Mouse (Mus musculus) kidney, embryonic 14.5 days (tissue): ENCODE results near the gene Pou2f2. TPM values are rescaled to one million over a fixed set of nuclear protein-coding genes. Genes with fewer than 3 reads are reported as not detected.

Experiments used
- ATAC-seq: fragments of 200-750 bp; cut with Nextera tagmentation; 2 replicates; pipeline ENCODE4 v1.8.0; 2017; ENCODE audit warnings: moderate number of reproducible peaks, mild to moderate bottlenecking, moderate TSS enrichment, moderate library complexity; ENCODE audit not compliant: low FRiP score, low TSS enrichment
- H3K27ac ChIP-seq: fragments of 300-500 bp; sonication (generic); 2 replicates; pipeline ENCODE4 v1.5.1; 2014; ENCODE audit warnings: low read depth, mild to moderate bottlenecking, low read length, moderate library complexity, mixed read lengths
- H3K27me3 ChIP-seq: fragments of 300-500 bp; sonication (generic); 2 replicates; pipeline ENCODE4 v1.6.1; 2014; ENCODE audit warnings: mild to moderate bottlenecking, low read length; ENCODE audit not compliant: control insufficient read depth, insufficient read depth
- H3K36me3 ChIP-seq: fragments of 300-500 bp; sonication (generic); 2 replicates; pipeline ENCODE4 v1.6.1; 2014; ENCODE audit warnings: low read length, mixed read lengths; ENCODE audit not compliant: control insufficient read depth, insufficient read depth
- H3K4me1 ChIP-seq: fragments of 300-500 bp; sonication (generic); 2 replicates; pipeline ENCODE4 v1.6.1; 2014; ENCODE audit warnings: low read length, mixed read lengths; ENCODE audit not compliant: control insufficient read depth, insufficient read depth
- H3K4me2 ChIP-seq: fragments of 300-500 bp; sonication (generic); replicated peaks from 2 replicates; pipeline ENCODE4 v1.6.1; 2014; ENCODE audit warnings: low read depth, mild to moderate bottlenecking, low read length
- H3K4me3 ChIP-seq: fragments of 300-500 bp; sonication (generic); 2 replicates; pipeline ENCODE4 v1.5.1; 2014; ENCODE audit warnings: mild to moderate bottlenecking, low read length
- H3K9ac ChIP-seq: fragments of 300-500 bp; sonication (generic); 2 replicates; pipeline ENCODE4 v1.6.1; 2014; ENCODE audit warnings: low read depth, mild to moderate bottlenecking, low read length, moderate library complexity
- H3K9me3 ChIP-seq: fragments of 300-500 bp; sonication (generic); 2 replicates; pipeline ENCODE4 v1.6.1; 2016; ENCODE audit warnings: low read length; ENCODE audit not compliant: control insufficient read depth
- WGBS: fragments of 180-500 bp; shearing (Covaris S2); extraction: QIAGEN DNeasy Blood & Tissue Kit; methylation state at CpG from one replicate; pipeline ENCODE4 v1.1.7; 2014; 5-methylcytosine and 5-hydroxymethylcytosine counted together
- polyA plus RNA-seq: library from polyadenylated mRNA; unstranded; fragments of >200 nt; fragmentation: Nextera tagmentation; extraction: Ambion mirVana; gene quantifications from 2 replicates; pipeline ENCODE4 v1.2.1, GENCODE M21; 2014

The Pou2f2 gene
- polyA plus RNA-seq, 1 experiment from 2014 or later: 0.39 TPM

DNA sequence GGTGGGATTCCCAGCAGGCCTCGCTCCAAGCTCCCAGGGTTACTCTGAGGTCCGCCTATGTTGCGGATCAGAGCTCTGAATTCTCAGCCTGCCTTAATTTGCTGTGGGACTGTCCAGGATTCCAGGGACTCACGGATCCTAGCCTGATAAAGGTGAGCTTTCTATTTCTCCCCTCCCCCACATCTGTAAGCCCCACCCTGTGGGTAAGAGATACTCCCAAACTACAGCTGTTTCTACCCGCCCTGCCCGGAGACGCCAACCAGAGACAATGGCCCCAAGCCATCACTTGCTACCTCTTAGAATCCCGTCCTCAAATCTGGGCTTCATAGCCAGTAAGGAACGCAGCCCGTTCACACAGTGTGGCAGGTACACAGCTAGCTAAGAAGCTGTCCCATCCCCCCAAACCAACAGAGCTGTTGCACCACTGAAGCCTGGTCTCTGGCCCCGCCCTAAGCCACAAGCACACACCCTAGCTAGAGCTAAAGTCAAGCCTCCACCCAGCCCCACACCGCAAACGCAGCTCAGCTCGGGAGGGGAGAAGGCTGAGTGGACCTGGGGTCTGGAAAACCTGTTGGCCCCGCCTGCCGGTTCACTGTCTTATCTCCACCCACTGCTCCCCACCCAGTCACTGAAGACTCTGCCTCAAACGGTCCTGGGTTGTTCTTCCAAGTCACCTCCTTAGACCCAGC, 23.9 kb downstream of the Pou2f2 start:
- H3K4me2 ChIP-seq: 0 out of 2 replicates have a peak overlapping the region, but pooled peaks have one; percentile 1
- H3K9ac ChIP-seq: no peak overlapping the region
- 11% methylated on average over 17 of the region's 17 CpGs for WGBS
- peaks cover 34% of the 10 kb centered on the region for H3K4me1 ChIP-seq
- H3K4me3 ChIP-seq: no peak overlapping the region
- no peaks in the 10 kb centered on the region for H3K27me3 ChIP-seq
- no peak overlapping the region for H3K27ac ChIP-seq
- H3K36me3 ChIP-seq: no peaks in the 10 kb centered on the region
- no peaks in the 10 kb centered on the region for H3K9me3 ChIP-seq
- peak; percentile 37; the same call in 1 of the 2 replicates for ATAC-seq

DNA sequence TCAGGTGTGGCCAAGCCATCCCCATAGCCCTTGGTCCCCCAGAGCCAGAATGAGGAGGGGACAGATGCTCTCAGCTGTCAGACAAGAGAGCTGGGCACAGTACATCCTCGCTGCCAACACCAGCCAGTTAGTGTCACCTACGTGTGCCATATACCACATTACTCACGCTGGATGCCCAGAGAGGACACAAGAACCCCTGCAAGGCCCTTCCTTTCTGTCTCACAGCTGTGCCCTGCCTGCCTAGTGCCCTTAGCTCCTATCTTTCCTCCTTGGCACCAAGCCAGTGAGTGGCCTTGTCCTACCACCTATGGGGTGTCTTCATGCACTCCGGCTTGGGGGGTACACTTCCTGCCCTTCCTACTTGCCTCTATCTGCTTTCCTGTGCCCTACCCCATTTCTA, 24.9 kb downstream of the Pou2f2 start:
- no peak overlapping the region for H3K4me2 ChIP-seq
- H3K9ac ChIP-seq: no peak overlapping the region
- no peak overlapping the region for H3K27ac ChIP-seq
- no peaks in the 10 kb centered on the region for H3K9me3 ChIP-seq
- no peak overlapping the region for H3K4me3 ChIP-seq
- H3K36me3 ChIP-seq: no peaks in the 10 kb centered on the region
- no peaks in the 10 kb centered on the region for H3K27me3 ChIP-seq
- H3K4me1 ChIP-seq: peaks cover 37% of the 10 kb centered on the region
- 70% methylated on average over 4 of the region's 4 CpGs for WGBS
- ATAC-seq: no peak

DNA sequence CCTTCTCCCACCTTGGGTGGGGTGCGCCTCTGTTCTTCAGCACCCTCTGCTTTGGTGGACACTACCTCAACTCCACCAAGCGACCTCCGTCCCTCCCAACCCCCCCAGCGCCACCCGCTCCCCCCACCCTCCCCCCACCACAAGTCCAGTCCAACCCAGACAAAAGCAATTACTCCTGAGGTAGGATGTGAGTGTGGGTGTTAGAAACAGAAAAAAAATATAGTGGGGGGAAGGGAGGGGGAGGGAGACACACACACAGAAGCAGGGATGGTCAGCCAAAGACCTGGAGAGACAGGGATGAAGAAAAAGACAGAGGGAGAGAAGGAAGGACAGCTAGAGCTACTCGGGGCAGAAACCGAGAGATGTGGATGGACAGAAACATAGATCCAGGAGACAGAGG, 25.7 kb downstream of the Pou2f2 start:
- Histone ChIP-seq H3K9ac (no peak overlapping the region), H3K27ac (no peak overlapping the region), H3K4me3 (no peak overlapping the region), H3K36me3 (no peaks in the 10 kb centered on the region), H3K4me1 (peaks cover 37% of the 10 kb centered on the region), H3K9me3 (no peaks in the 10 kb centered on the region), H3K27me3 (no peaks in the 10 kb centered on the region), H3K4me2 (no peak overlapping the region)
- ATAC-seq: no peak
- 23% methylated on average over 7 of the region's 7 CpGs for WGBS

DNA sequence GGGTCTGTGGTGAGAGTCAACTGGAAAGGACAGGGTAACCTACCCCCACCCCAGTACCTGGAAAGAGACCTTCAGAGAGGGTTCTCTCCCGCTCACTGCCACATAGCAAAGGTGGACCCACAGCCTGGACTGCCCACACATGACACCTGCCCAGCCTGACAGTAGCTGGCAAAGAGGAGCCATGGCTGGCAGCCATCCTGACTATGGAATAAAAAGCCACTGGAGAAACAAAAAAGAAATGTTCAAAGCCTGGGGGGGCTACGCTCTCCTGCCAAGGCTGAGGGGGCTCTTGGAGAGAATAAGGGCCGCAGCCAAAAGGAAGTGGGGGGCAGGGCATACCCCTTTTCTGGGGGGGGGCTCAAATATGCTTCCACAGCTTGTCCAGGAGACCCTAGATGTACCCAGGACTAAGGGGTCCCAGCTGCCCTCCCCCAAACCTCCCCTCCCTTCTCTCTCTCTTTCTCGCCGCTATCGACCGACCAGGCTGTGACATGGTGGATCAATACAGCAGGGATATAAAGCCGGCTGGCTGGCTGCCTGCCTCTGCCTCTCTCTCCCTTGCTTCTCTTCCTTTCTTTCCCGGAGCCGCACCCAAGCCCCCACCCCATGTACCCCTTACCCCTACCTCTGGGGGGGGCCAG, 27.5 kb downstream of the Pou2f2 start:
- Histone ChIP-seq H3K4me2 (no peak overlapping the region), H3K27me3 (no peaks in the 10 kb centered on the region), H3K4me1 (peaks cover 37% of the 10 kb centered on the region), H3K4me3 (no peak overlapping the region), H3K27ac (no peak overlapping the region), H3K9ac (no peak overlapping the region), H3K9me3 (no peaks in the 10 kb centered on the region), H3K36me3 (no peaks in the 10 kb centered on the region)
- ATAC-seq: no peak
- 37% methylated on average over 10 of the region's 10 CpGs for WGBS

DNA sequence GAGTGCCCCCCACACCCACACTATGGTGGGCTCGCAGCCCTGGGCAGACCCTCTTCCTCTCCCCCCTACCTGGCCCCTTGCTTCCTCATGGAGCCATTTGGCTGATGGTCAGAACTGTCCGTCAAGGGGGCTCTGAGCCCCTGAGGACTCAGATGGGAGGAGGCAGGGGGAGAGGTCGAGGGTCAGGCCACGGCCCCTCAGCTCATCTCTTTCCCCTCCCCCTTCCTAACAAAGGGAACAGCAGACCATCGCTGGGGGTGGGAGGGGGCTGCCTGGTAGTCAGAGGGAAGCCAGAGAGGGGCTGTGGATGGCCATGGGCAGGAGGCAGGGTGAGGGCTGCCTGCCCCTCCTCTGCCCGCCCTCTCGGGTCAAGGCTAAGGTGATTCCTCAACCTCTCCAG, 28.5 kb downstream of the Pou2f2 start:
- Histone ChIP-seq H3K9me3 (no peaks in the 10 kb centered on the region), H3K27me3 (no peaks in the 10 kb centered on the region), H3K4me2 (peak overlapping the region; percentile 21; the same call in 1 of the 2 replicates), H3K4me3 (no peak overlapping the region), H3K27ac (no peak overlapping the region), H3K36me3 (no peaks in the 10 kb centered on the region), H3K4me1 (peaks cover 37% of the 10 kb centered on the region), H3K9ac (no peak overlapping the region)
- no peak for ATAC-seq
- 8% methylated on average over 7 of the region's 7 CpGs for WGBS

DNA sequence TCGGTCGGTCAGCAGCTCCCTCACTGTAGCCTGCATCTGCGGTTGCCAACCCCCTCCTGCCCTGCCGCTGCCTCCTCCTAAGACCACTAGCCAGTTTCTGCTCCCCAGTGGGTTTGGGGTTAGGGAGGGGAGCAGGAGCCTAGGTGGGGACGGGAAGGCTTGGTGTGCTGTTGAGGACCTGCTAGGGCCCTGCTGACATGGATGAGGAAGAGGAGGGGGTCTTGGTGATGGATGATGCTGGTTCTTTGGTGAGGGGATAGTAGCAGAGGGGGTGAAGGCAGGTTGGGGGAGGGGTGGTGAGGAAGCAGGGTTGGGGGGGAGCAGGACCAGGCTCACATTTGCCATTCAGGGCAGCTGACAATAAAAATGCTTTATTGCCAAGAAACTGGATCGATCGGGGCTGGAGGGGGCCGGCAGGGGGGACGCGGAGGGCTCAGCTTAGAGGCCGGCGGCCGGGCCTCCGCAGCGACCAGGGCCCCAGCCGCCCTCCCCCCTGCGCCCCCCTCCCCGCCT, 29.3 kb downstream of the Pou2f2 start:
- no peaks in the 10 kb centered on the region for H3K27me3 ChIP-seq

DNA sequence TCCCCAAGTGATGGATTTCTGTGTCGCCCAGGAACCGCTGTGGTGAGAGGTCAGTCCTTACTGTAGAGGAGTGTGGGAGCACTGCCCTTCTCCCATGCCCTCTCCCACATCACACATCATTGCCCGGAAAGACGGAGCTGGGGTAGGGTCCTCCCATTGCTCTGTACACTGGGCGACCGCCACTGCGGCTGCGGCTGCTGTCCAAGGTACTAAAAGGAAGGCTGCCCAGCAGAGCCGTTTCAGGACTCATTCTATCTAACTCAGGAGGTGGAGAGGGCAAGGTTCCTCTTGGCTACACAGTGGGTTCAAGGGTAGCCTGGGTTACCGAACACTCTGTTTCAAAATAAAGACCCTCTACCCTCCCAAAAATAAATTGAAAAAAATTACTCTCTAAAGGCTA, 33.6 kb downstream of the Pou2f2 start:
- peak; percentile 28; the same call in 1 of the 2 replicates for ATAC-seq
- WGBS: 9% methylated on average over 10 of the region's 10 CpGs
- Histone ChIP-seq H3K36me3 (no peaks in the 10 kb centered on the region), H3K4me2 (no peak overlapping the region), H3K4me1 (peaks cover 6% of the 10 kb centered on the region), H3K27me3 (no peaks in the 10 kb centered on the region), H3K4me3 (no peak overlapping the region), H3K9me3 (no peaks in the 10 kb centered on the region), H3K9ac (no peak overlapping the region), H3K27ac (no peak overlapping the region)

More for the DNA sequence above, 29.3 kb downstream of the Pou2f2 start:
- Histone ChIP-seq H3K9me3 (no peaks in the 10 kb centered on the region), H3K4me3 (no peak overlapping the region), H3K4me2 (peak overlapping the region; percentile 21; the same call in 1 of the 2 replicates), H3K9ac (no peak overlapping the region), H3K4me1 (peaks cover 37% of the 10 kb centered on the region), H3K36me3 (no peaks in the 10 kb centered on the region), H3K27ac (no peak overlapping the region)
- ATAC-seq: 0 out of 2 replicates have a peak, but pooled peaks have one; percentile 47
- under 1% methylated on average over 15 of the region's 18 CpGs for WGBS

DNA sequence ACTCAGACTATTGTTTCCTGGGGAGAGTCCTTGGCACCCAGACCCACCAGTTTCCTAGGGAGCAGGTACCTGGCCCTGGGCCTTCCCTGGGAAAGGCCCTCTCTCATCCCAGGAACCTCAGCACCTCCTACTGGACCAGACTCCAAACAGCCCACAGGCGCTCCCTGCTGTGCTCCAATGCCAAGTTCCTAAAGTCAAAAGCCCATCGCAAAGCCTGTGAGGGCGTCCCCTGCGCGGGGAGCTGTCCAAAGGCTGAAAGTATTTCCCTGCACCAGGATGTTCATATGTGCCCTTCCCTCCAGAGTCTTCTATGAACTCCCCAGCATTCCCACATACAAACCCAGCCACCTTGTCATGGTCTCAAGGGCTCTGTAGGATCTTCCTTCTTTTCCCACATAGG, 37.8 kb downstream of the Pou2f2 start:
- Histone ChIP-seq H3K4me1 (no peaks in the 10 kb centered on the region), H3K4me3 (no peak overlapping the region), H3K36me3 (no peaks in the 10 kb centered on the region), H3K9ac (no peak overlapping the region), H3K27ac (no peak overlapping the region), H3K4me2 (no peak overlapping the region), H3K27me3 (no peaks in the 10 kb centered on the region), H3K9me3 (no peaks in the 10 kb centered on the region)
- WGBS: 3% methylated on average over 5 of the region's 5 CpGs
- ATAC-seq: peak; percentile 57; the same call in 1 of the 2 replicates

DNA sequence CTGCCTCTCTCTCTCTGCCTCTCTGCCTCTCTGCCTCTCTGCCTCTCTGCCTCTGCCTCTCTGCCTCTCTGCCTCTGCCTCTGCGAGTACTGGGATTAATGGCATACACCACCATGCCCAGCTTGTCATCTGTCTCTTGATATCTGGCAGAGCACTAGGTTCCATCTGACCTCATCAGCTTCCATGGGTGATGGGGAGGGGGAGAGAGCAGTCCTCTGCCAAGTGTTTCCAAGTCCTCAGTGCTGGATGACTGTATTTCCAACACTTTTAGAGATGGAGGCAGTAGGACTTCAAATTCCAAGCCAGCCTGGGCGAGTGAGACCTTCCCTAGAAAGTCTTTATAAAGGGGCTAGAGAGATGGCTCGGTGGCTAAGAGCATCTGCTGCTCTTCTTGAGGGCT, 42.0 kb downstream of the Pou2f2 start:
- Histone ChIP-seq H3K27me3 (peaks cover 22% of the 10 kb centered on the region), H3K4me3 (no peak overlapping the region), H3K9ac (no peak overlapping the region), H3K4me1 (no peaks in the 10 kb centered on the region), H3K27ac (no peak overlapping the region), H3K4me2 (no peak overlapping the region), H3K9me3 (no peaks in the 10 kb centered on the region), H3K36me3 (no peaks in the 10 kb centered on the region)
- WGBS: 63% methylated on average over 3 of the region's 3 CpGs
- no peak for ATAC-seq
